Mouse (Mus musculus): Measurements from ENCODE around the gene Dzip3. TPM values are rescaled to one million over a fixed set of nuclear protein-coding genes. Genes with fewer than 3 reads are reported as not detected.
A peak's percentile ranks its signal among the peaks of the same experiment; 100 is the strongest.

Gene Dzip3
- polyA plus RNA-seq (2015; fragmentation: Nextera tagmentation; extraction: Ambion mirVana), result 53.4 and 55.8 TPM in 2 replicates

DNA sequence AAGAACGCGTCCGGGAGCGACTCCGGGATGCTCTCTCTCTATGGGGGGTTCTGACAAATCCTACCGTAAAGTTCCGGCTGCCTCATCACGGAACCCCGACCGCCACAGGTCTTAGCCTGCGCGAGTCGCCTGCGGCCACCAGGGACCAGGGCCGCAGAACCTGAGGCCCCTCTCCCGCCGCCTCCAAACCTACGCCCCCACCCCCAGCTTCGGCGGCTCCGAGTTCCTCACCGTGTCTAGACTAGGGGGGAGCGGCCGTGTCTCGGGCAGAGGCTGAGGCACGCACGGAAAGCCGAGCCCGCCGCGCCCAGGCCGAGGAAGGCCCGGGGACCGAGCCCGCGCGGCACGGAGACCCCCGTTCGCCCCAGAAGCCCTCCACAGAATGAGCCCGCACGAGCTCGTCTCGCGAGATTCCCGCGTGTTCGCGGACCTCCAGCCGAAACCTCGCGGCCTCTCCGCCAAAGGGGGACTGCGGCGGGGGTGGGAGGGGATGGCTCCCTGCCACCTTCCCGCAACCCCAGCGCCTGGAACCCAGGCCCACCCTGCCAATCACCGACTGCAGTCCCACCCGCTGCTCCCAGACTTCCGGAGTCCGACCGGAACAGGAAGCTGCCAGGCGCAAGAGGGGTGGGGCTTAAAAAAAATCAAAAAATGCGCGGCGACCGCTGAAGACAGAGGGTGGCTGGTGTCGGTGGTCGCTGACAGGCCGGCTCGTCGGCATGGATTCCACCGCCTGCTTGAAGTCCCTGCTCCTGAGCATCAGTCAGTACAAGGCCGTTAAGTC lies at the start of gene Dzip3, which contains the start of gene Cip2a:
Gene Dzip3 (minus strand): TSS at position 607 of the 784 bp plus-strand sequence.
Gene Cip2a (plus strand): TSS at position 627 of the 784 bp plus-strand sequence.
- Histone ChIP-seq H3K4me2 (peak within 1 kb of the TSS; percentile 95), H3K27ac (replicated peaks) (peak within 1 kb of the TSS; percentile 97), H3K4me1 (replicated peaks) (peaks cover 14% of the 10 kb centered on the region), H3K36me3 (no peaks in the 10 kb centered on the region), H3K9ac (peak within 1 kb of the TSS; percentile 98), H3K4me3 (peak within 1 kb of the TSS; percentile 97), H3K27me3 (no peaks in the 10 kb centered on the region), H3K9me3 (no peaks in the 10 kb centered on the region)
- ATAC-seq (ENCODE audit: low FRiP score, low read depth), result peak; percentile 99
- under 1% methylated on average over 74 of the region's 74 CpGs for WGBS

GRCm38 (mm10) chr16:49040554-49041221 lies 46.7 kb upstream of the Dzip3 start:
- H3K9ac ChIP-seq, result no peak overlapping the region
- H3K4me1 ChIP-seq (replicated peaks), result no peaks in the 10 kb centered on the region
- no peak overlapping the region for H3K27ac ChIP-seq (replicated peaks)
- no peaks in the 10 kb centered on the region for H3K27me3 ChIP-seq
- whole genome bisulfite sequencing, result 89% methylated on average over 3 of the region's 3 CpGs
- ATAC-seq (ENCODE audit: low FRiP score, low read depth), result no peak
- H3K9me3 ChIP-seq, result no peaks in the 10 kb centered on the region
- H3K36me3 ChIP-seq, result no peaks in the 10 kb centered on the region
- H3K4me3 ChIP-seq, result no peak overlapping the region
- H3K4me2 ChIP-seq, result no peak overlapping the region

- Histone ChIP-seq H3K27ac (replicated peaks) (no peak overlapping the region), H3K4me1 (replicated peaks) (no peaks in the 10 kb centered on the region), H3K9ac (no peak overlapping the region), H3K4me3 (no peak overlapping the region), H3K9me3 (no peaks in the 10 kb centered on the region), H3K27me3 (no peaks in the 10 kb centered on the region), H3K36me3 (no peaks in the 10 kb centered on the region), H3K4me2 (no peak overlapping the region)
- ATAC-seq (ENCODE audit: low FRiP score, low read depth), result no peak
- WGBS, result 81% methylated on average over 4 of the region's 4 CpGs
Measured at GRCm38 (mm10) chr16:49037771-49038170, 43.8 kb upstream of the Dzip3 start.

- ATAC-seq (ENCODE audit: low FRiP score, low read depth), result peak; percentile 48; the same call in 1 of the 2 replicates
- no peak overlapping the region for H3K9ac ChIP-seq
- no peaks in the 10 kb centered on the region for H3K4me1 ChIP-seq (replicated peaks)
- H3K27ac ChIP-seq (replicated peaks), result no peak overlapping the region
- H3K27me3 ChIP-seq, result no peaks in the 10 kb centered on the region
- no peaks in the 10 kb centered on the region for H3K36me3 ChIP-seq
- H3K9me3 ChIP-seq, result no peaks in the 10 kb centered on the region
- no peak overlapping the region for H3K4me3 ChIP-seq
- no peak overlapping the region for H3K4me2 ChIP-seq
- WGBS, result 69% methylated on average over 4 of the region's 4 CpGs
Measured at GRCm38 (mm10) chr16:49035852-49036251, 41.9 kb upstream of the Dzip3 start.

DNA sequence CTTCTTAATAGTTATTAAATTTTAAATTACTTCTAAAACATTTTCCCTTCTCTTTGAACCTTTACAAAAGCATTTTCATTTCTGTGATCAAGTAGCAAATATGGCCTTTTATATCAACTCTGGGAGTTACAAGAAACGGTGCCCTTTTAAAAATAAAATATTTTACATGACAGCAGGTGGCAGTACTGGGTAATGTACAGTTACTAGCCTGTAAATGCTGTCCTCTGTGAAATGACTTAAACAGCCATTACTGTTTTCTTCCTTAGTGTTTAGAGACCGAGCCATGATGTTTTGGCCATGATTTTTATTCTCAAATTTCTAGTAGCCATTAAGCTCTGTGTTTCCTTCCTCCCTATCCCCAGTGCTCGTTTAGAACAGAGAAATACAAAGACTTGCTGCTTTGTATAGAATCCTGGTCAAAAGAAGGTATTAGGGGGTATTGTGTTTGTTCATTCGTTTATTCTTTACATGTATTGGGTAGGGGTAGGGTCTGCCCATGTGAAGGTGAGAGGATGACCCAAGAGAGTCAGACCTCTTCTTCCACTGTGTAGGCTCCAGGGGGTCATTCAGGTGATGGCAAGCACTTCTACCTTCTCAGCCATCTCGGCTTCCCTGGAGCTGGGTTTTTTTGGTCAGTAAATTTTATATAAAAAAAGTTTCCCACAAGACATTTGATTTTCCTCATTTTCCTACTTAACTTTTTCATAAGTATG lies 22.8 kb upstream of the Dzip3 start:
- no peak; the same call in 1 of the 2 replicates for ATAC-seq (ENCODE audit: low FRiP score, low read depth)
- Histone ChIP-seq H3K4me1 (replicated peaks) (no peaks in the 10 kb centered on the region), H3K27me3 (no peaks in the 10 kb centered on the region), H3K9me3 (no peaks in the 10 kb centered on the region), H3K27ac (replicated peaks) (no peak overlapping the region), H3K36me3 (no peaks in the 10 kb centered on the region), H3K9ac (no peak overlapping the region), H3K4me2 (no peak overlapping the region), H3K4me3 (no peak overlapping the region)
- WGBS, result 60% methylated on average over 5 of the region's 5 CpGs

DNA sequence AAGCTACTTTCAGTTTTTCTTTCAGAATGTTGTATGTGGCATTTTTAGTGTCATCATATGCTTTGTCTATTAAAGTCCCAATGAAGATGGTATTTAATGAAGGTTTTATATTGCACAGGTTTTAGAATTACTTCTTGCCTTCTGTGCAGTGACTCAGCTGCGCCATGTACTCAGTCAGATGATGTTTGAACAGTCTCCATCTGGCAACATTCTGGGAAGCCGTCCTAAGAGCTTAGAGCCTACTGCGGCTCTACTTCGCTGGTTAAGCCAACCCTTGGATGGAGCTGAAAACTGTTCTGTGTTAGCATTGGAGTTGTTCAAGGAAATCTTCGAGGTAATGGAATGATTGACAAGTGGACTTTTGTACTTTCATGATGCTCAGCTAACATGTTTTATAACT lies 10.2 kb upstream of the Dzip3 start:
- no peak overlapping the region for H3K9ac ChIP-seq
- H3K4me2 ChIP-seq, result no peak overlapping the region
- H3K36me3 ChIP-seq, result 0 out of 2 replicates have a peak, but pooled peaks cover 5% of the 10 kb centered on the region
- no peak overlapping the region for H3K27ac ChIP-seq (replicated peaks)
- no peak overlapping the region for H3K4me3 ChIP-seq
- 93% methylated on average over 5 of the region's 5 CpGs for WGBS
- H3K4me1 ChIP-seq (replicated peaks), result no peaks in the 10 kb centered on the region
- no peaks in the 10 kb centered on the region for H3K27me3 ChIP-seq
- ATAC-seq (ENCODE audit: low FRiP score, low read depth), result no peak
- no peaks in the 10 kb centered on the region for H3K9me3 ChIP-seq

DNA sequence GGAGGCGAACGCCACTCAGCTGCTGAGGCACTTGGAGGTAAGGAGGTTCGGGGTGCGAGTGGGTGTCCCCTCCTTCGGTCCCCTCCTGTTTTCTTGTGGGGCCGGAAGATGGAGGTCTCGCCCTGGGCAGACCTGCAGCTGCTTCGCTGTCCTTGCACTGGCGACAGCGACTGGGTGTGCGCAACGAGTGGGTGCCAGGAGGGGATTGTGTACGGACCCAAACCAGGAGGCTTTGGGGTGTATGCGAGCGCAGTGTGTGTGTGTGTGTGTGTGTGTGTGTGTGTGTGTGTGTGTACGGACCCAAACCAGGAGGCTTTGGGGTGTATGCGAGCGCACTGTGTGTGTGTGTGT lies 353 bp upstream of the Dzip3 start:
- H3K9me3 ChIP-seq, result no peaks in the 10 kb centered on the region
- ATAC-seq (ENCODE audit: low FRiP score, low read depth), result no peak; the same call in 1 of the 2 replicates
- no peak overlapping the region for H3K27ac ChIP-seq (replicated peaks)
- H3K36me3 ChIP-seq, result no peaks in the 10 kb centered on the region
- 1% methylated on average over 18 of the region's 18 CpGs for WGBS
- H3K27me3 ChIP-seq, result no peaks in the 10 kb centered on the region
- peak overlapping the region; percentile 97 for H3K4me3 ChIP-seq
- H3K4me1 ChIP-seq (replicated peaks), result peaks cover 14% of the 10 kb centered on the region
- peak overlapping the region; percentile 46 for H3K9ac ChIP-seq
- H3K4me2 ChIP-seq, result peak overlapping the region; percentile 95

DNA sequence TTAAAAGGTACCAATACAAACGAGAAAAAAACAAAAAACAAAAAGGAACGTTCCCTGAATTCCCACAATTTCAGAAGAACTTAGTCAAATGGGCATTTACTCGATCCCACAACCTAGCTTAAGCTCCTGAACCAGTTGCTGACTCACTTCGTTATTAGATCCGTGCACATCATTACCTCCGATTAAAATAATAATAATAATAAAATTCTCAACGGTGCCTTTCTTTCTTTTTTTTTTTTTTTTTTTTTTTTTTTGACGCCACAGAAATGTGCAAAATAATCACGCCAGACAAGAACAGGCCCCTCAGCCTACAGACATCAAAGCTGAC lies 770 bp downstream of the Dzip3 start:
- Histone ChIP-seq H3K9me3 (no peaks in the 10 kb centered on the region), H3K36me3 (no peaks in the 10 kb centered on the region), H3K27me3 (no peaks in the 10 kb centered on the region), H3K4me3 (peak overlapping the region; percentile 97), H3K4me1 (replicated peaks) (peaks cover 14% of the 10 kb centered on the region), H3K4me2 (peak overlapping the region; percentile 58), H3K9ac (peak overlapping the region; percentile 98), H3K27ac (replicated peaks) (peak overlapping the region; percentile 97)
- ATAC-seq (ENCODE audit: low FRiP score, low read depth), result no peak
- WGBS, result 3% methylated on average over 9 of the region's 9 CpGs

- Histone ChIP-seq H3K36me3 (no peaks in the 10 kb centered on the region), H3K4me2 (peak overlapping the region; percentile 58), H3K4me1 (replicated peaks) (peaks cover 14% of the 10 kb centered on the region), H3K9me3 (no peaks in the 10 kb centered on the region), H3K9ac (peak overlapping the region; percentile 98), H3K4me3 (peak overlapping the region; percentile 97), H3K27ac (replicated peaks) (0 out of 2 replicates have a peak overlapping the region, but pooled peaks have one; percentile 7), H3K27me3 (no peaks in the 10 kb centered on the region)
- no peak for ATAC-seq (ENCODE audit: low FRiP score, low read depth)
- WGBS, result 27% methylated on average over 10 of the region's 10 CpGs
Measured at GRCm38 (mm10) chr16:48992437-48993230, 1.3 kb downstream of the Dzip3 start.

DNA sequence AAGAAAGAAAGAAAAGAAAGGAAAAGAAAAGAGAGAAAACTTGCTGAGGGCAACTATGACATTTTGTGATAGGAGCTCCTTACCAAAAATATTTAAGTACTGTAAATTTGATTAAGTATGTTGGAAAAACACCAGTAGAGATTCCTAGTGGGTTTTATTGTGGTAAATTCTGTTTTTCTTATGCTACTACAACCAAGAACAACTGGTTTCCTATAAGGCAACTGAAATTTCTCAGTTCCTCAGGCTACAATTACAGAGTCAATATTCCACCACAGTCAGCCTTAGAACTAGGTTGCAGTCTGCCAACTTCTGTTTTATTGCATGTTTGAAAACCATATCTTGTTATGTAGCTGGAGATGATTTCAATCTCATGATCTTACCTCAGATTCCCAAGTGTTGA lies 4.3 kb downstream of the Dzip3 start:
- no peak overlapping the region for H3K4me3 ChIP-seq
- H3K9ac ChIP-seq, result no peak overlapping the region
- H3K27ac ChIP-seq (replicated peaks), result no peak overlapping the region
- peaks cover 10% of the 10 kb centered on the region for H3K4me1 ChIP-seq (replicated peaks)
- no peaks in the 10 kb centered on the region for H3K36me3 ChIP-seq
- no peak for ATAC-seq (ENCODE audit: low FRiP score, low read depth)
- no peaks in the 10 kb centered on the region for H3K9me3 ChIP-seq
- no peak overlapping the region for H3K4me2 ChIP-seq
- H3K27me3 ChIP-seq, result no peaks in the 10 kb centered on the region

DNA sequence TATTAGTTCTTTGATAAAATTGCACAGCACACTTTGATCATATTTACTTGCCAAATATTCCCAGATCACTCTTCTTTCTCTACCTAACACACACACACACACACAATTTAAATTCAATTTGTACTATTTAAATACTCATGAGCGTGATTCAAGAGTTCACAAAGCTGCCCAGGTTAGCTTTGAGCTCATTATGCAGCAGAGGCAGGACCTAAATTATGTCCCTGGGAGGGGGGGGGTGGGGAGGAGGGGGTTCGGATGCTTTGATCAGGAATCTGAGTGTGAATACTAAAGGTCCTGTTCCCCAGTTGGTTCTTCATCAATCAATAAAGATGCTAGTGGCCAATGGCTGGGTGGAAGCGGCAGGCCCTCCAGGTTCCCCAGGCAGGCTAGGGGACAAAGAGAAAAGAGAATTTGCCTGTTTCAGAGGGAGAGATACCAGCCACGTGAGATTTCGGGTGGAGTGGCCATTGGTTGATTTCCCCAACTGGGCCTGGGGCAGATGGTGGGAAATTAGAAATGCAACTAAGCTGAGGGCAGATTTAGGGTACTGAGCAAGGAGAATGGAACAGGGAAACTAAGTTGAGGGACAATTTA lies 8.8 kb downstream of the Dzip3 start:
- H3K27me3 ChIP-seq, result no peaks in the 10 kb centered on the region
- ATAC-seq (ENCODE audit: low FRiP score, low read depth), result no peak
- no peaks in the 10 kb centered on the region for H3K4me1 ChIP-seq (replicated peaks)
- no peak overlapping the region for H3K27ac ChIP-seq (replicated peaks)
- H3K36me3 ChIP-seq, result peaks cover 10% of the 10 kb centered on the region
- no peaks in the 10 kb centered on the region for H3K9me3 ChIP-seq
- 52% methylated on average over 5 of the region's 5 CpGs for WGBS
- no peak overlapping the region for H3K4me3 ChIP-seq
- no peak overlapping the region for H3K4me2 ChIP-seq
- no peak overlapping the region for H3K9ac ChIP-seq
